Mouse (Mus musculus) cortical plate, adult 2 months (tissue): ENCODE measurements at regions not wholly inside any gene's neighbourhood (a gene's known extent, or its start where the extent isn't known, plus 50 kb on each side); places are given as distances from the start of the nearest gene placed in this dataset.

Source experiments
- CTCF ChIP-seq: fragments of 200-500 bp; IDR thresholded peaks from 2 replicates; pipeline ENCODE4 v1.5.1; 2011; ENCODE audit warnings: mild to moderate bottlenecking, control low read depth, low read length; ENCODE audit not compliant: insufficient read depth; ENCODE audit errors: extremely low read depth
- POLR2A ChIP-seq: fragments of 200-500 bp; IDR thresholded peaks from 2 replicates; pipeline ENCODE4 v1.6.1; 2011; ENCODE audit warnings: mild to moderate bottlenecking, low read length, control low read depth; ENCODE audit not compliant: insufficient read depth; ENCODE audit errors: extremely low read depth

GRCm38 (mm10) chr14:61975301-61975732, 317.1 kb upstream of the Rnaseh2b start:
- TF ChIP-seq CTCF (no peak), POLR2A (no peak)
